Mouse (Mus musculus) pancreas, adult 10 weeks (tissue): ENCODE measurements around the gene Mex3d. TPM values are rescaled to one million over a fixed set of nuclear protein-coding genes. Genes with fewer than 3 reads are reported as not detected.

Source experiments
- polyA plus RNA-seq: library from polyadenylated mRNA; stranded (reverse); fragments of 350-450 nt; fragmentation: Illumina TruSeq; extraction: RNeasy Lipid Tissue Mini Kit (QIAGEN cat#74804); gene quantifications from one replicate; pipeline ENCODE4 v1.2.3, GENCODE M21; 2015; ENCODE audit warnings: low read depth, low replicate concordance; ENCODE audit not compliant: insufficient read depth

Mex3d gene
- polyA plus RNA-seq = 1.3 TPM

GRCm38 (mm10) chr10:80387522-80387959, at the start of gene Mex3d:
TSS of gene Mex3d (minus strand) at chr10:80387659.

GRCm38 (mm10) chr10:80433513-80434232, 46.2 kb upstream of the Mex3d start, which contains the start of gene Tcf3:
TSS of gene Tcf3 (minus strand) at chr10:80433647.

GRCm38 (mm10) chr10:80406684-80407501, 19.4 kb upstream of the Mex3d start, which contains the start of gene Uqcr11:
TSS of gene Uqcr11 (minus strand) at chr10:80406830.

GRCm38 (mm10) chr10:80399191-80399972, 11.9 kb upstream of the Mex3d start, which contains the start of gene Mbd3:
TSS of gene Mbd3 (minus strand) at chr10:80399550.

GRCm38 (mm10) chr10:80356001-80356682, 31.3 kb downstream of the Mex3d start, which contains the start of gene Plk5:
TSS of gene Plk5 (plus strand) at chr10:80356459.

GRCm38 (mm10) chr10:80348244-80348781, 39.1 kb downstream of the Mex3d start, which contains the start of gene Adamtsl5:
TSS of gene Adamtsl5 (minus strand) at chr10:80348412.

Other genes with a start within 250 kb of the Mex3d start
- 84.2 TPM for gene Atp5d, start 249.0 kb downstream of the Mex3d start, polyA plus RNA-seq
- gene Cbarp, start 246.8 kb downstream of the Mex3d start, polyA plus RNA-seq = 5.9 TPM
- gene Midn, start 239.4 kb downstream of the Mex3d start, polyA plus RNA-seq = 10.8 TPM
- 33.4 TPM for gene Cirbp, start 221.7 kb downstream of the Mex3d start, polyA plus RNA-seq
- 7.2 TPM for gene 1600002K03Rik, start 214.7 kb downstream of the Mex3d start, polyA plus RNA-seq
- 0.50 TPM for gene Efna2, start 208.2 kb downstream of the Mex3d start, polyA plus RNA-seq
- gene Mum1, start 161.2 kb downstream of the Mex3d start, polyA plus RNA-seq = 16.2 TPM
- gene Ndufs7, start 138.5 kb downstream of the Mex3d start, polyA plus RNA-seq = 67.2 TPM
- 101 TPM for gene Gamt, start 126.6 kb downstream of the Mex3d start, polyA plus RNA-seq
- 25.5 TPM for gene Dazap1, start 126.2 kb downstream of the Mex3d start, polyA plus RNA-seq
- gene Rps15, start 95.2 kb downstream of the Mex3d start, polyA plus RNA-seq = 1,054 TPM
- gene Apc2, start 91.7 kb downstream of the Mex3d start, polyA plus RNA-seq = 0.26 TPM
- 7.9 TPM for gene 2310011J03Rik, start 67.1 kb downstream of the Mex3d start, polyA plus RNA-seq
- 7.0 TPM for gene Pcsk4, start 58.2 kb downstream of the Mex3d start, polyA plus RNA-seq
- 6.4 TPM for gene Reep6, start 57.7 kb downstream of the Mex3d start, polyA plus RNA-seq
- gene Adamtsl5, start 39.2 kb downstream of the Mex3d start, polyA plus RNA-seq = 5.9 TPM
- 0.61 TPM for gene Plk5, start 31.2 kb downstream of the Mex3d start, polyA plus RNA-seq
- gene Mbd3, start 11.9 kb upstream of the Mex3d start, polyA plus RNA-seq = 25.4 TPM
- gene Uqcr11, start 19.2 kb upstream of the Mex3d start, polyA plus RNA-seq = 156 TPM
- 9.6 TPM for gene Tcf3, start 46.0 kb upstream of the Mex3d start, polyA plus RNA-seq
- not detected for gene Onecut3, start 107.2 kb upstream of the Mex3d start, polyA plus RNA-seq
- gene Atp8b3, start 151.5 kb upstream of the Mex3d start, polyA plus RNA-seq = not detected
- 6.7 TPM for gene Rexo1, start 173.9 kb upstream of the Mex3d start, polyA plus RNA-seq
- gene Klf16, start 189.7 kb upstream of the Mex3d start, polyA plus RNA-seq = 3.2 TPM
- 20.8 TPM for gene Abhd17a, start 202.7 kb upstream of the Mex3d start, polyA plus RNA-seq
- 17.1 TPM for gene Scamp4, start 215.2 kb upstream of the Mex3d start, polyA plus RNA-seq
- not detected for gene Adat3, start 215.2 kb upstream of the Mex3d start, polyA plus RNA-seq
- gene Gm49322, start 218.4 kb upstream of the Mex3d start, polyA plus RNA-seq = 1.0 TPM
- gene Csnk1g2, start 235.2 kb upstream of the Mex3d start, polyA plus RNA-seq = 47.7 TPM